Mouse (Mus musculus): ENCODE results near the gene U90926. TPM values are rescaled to one million over a fixed set of nuclear protein-coding genes. Genes with fewer than 3 reads are reported as not detected.
A peak's percentile ranks its signal among the peaks of the same experiment; 100 is the strongest.

U90926 gene
- total RNA-seq, 2 experiments from 2014 or later = not detected

DNA sequence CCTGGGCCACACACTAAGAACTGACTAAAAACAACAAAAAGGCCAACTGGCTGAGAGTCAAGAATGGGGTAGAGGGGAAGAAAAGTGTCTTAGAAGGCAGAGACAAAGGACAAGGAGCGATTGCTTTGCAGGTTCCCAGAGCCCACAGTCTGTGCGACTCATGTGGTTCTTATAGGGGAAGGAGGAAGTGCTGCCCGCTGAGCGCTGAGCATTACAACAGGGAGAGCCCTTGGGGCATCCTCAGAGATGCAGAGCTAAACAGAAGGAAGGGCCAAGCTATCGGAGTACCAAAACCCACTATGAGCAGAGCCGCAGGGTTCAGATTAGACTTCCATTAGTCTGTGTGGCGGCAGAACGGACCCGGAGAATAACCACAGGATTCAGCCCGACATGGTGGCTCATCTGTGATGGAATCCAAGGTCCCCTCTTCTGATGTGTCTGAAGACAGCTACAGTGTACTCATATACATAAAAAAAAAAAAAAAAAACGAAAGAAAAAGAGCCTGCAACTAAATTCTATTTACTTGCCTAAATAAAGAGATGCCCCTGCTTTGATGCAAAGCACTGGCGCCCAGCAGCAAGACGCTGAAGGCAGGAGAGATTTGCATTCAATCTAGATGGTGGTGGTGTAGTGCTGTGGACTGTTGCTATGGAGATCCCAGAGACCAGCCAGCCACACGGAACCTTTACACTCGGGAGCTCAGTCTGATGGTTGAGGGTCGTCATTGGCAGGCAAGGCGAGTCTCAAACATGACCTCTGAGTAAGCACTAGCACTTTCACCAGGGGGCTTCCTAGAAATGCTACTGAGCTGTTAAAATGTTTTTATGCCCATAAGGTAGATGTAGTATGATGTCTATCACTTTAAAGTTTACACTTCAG, 3.9 kb upstream of the U90926 start:
- ATAC-seq (ENCODE audit: poor library complexity, severe bottlenecking) = peak; percentile 73

DNA sequence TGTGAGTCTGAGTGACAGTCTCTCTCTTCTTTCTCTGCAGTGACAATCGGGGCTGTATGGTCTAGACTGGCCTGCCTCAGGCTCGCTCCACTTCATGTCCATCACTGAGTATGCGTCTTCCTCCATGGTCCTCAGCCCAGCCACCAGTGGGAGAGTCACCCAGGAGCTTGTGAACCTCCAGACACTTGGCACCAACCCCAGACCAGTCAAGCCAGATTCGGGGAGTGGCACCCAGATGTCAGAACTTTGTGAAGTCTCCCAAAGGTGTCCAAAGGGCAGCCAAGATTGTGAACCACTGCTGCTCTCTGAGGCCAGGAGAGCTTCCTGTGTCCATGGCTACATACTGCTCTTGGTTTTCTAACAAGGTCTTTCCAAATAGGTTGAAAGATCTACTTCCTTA, 3.0 kb downstream of the U90926 start:
- no peak for ATAC-seq (ENCODE audit: poor library complexity, severe bottlenecking)

GRCm38 (mm10) chr5:92210205-92210604, 5.0 kb downstream of the U90926 start:
- no peak for ATAC-seq (ENCODE audit: poor library complexity, severe bottlenecking)

DNA sequence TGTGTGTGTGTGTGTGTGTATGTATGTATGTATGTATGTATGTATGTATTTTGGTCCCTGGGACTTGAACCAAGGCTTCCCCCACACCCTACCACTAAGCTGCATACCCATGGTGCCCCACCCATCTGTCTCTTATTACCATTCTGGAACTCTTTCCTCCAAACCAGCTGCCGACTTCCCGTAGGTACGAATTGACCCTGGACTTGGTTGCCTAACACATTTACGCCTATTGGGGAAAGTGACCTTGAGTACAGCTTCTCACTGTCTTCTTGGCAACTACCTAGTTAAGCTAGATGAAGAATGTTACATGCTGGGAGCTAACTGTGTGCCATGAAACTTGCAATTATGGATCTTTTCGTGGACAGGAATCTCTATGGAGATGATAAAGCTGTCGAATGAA, 9.1 kb downstream of the U90926 start:
- ATAC-seq (ENCODE audit: poor library complexity, severe bottlenecking) = no peak

DNA sequence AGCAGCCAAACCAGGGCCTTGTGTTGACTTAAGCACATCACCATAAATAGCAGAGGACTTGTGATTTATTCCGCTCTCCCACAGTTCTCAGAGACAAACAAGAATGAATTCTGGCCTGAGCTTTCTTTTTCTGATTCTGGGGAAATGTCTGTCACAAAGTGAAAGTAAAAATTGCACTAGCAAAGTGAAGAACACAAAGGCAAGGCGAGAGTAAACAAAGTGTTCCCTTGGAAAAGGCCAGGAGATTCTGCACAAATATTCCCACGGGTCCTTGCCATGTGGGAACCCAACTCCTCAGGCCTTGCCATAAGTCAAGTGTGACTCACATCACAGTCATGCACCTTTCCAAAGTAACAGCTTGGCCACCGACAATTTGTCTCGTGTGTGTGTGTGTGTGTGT, 9.5 kb downstream of the U90926 start:
- no peak for ATAC-seq (ENCODE audit: poor library complexity, severe bottlenecking)

- ATAC-seq (ENCODE audit: poor library complexity, severe bottlenecking) = peak; percentile 51
Observed at GRCm38 (mm10) chr5:92205184-92205583, 10.0 kb downstream of the U90926 start.

- no peak for ATAC-seq (ENCODE audit: poor library complexity, severe bottlenecking)
Observed at GRCm38 (mm10) chr5:92204162-92205036, 10.8 kb downstream of the U90926 start.

DNA sequence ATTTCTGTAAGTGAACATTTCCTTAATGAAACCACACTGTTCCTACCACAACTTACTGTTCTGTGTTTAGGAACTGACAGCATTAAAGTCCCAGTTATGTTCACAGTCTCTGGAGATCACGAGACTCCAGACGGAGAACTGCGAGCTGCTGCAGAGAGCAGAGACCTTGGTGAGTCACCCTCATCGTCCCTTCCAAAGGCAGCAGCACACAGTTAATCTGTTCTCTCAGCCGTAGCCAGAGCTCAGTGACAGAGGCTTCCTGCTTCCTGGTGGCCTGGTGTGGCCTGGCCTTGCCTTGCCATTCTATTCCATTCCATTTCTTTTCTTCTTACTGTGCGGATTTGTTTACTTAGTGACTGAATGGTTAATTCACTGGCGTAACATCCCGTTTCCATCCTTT, 16.9 kb downstream of the U90926 start:
- ATAC-seq (ENCODE audit: poor library complexity, severe bottlenecking) = no peak

DNA sequence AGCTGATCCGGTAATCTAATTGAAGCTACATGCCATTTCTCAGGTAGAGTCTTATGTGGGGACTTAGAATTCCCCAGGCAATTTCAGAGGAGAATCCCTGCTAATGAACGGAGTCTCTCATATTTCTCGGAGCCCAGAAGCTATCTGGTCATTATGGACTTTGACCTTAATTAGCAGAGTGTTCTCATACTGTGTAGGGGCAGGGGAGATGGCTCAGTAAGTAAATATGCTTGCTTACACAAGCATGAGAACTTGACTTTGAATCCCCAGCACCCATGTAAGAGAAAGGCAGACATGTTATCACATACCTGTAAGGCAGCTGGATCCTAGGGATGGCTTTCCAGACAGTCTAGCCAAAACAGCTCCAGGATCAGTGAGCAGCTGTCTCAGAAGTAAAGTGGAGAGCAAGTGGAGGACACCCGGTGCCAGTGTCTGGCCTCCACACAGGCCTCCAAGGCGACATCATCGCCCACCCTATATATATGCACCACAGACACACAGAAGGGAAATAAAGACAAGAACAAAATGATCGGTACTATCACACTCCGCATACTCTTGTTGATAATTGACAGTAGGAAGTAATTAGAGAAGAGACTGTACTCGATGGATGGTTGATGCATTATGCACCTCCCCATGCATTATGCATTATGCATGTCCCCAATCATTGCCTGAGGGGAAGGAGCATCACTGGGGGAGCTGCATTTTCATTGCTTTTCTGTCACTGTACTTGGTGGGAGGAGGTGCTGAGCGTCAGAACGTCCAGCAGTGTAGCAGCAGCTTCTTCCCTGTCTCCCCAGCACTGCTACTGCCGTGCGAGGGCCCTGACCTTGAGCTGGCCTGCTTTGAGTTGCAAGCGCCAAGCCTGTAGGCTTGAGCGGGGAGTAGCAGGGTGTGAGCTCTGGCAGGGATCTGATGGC, 18.1 kb downstream of the U90926 start:
- ATAC-seq (ENCODE audit: poor library complexity, severe bottlenecking) = no peak

- 0 out of 2 replicates have a peak, but pooled peaks have one; percentile 47 for ATAC-seq (ENCODE audit: poor library complexity, severe bottlenecking)
Observed at GRCm38 (mm10) chr5:92195716-92196115, 19.5 kb downstream of the U90926 start.

GRCm38 (mm10) chr5:92188881-92189483, 26.2 kb downstream of the U90926 start:
- no peak for ATAC-seq (ENCODE audit: poor library complexity, severe bottlenecking)

DNA sequence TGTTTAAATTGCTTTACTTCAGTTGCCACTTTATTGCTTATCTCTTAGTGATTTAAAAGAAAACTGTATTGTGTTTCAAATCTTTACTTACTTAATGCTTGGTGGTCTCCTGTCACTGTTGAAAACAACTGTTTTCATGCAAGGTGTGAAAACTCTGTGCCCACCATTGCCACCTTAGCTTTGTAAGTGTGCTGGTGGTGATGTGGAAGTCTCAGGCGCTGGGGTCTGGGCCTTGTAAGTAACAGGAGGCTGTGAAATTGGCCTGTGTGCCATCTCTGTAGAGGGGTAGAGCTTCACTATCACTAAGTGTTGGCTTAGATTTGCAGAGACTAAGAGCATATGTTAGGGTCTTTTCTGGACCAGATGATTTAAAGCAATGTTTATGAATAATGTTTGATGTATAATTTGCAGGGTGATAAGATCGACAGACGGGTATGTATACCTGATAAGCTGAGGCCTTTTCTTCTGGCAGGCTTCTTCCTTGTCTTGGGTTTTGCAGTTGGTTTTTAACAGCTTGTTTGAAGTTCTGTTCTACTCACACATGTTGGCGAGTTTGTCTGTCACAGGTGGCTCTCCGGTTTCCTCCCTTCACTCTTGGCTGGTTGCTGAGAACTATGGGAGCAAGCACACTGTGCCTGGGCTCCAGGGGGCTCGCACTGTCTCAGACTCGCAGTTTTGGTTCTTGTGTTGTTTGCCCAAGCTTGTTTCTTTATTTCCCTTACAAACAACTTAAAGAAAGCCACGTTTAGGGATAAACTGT, 32.0 kb downstream of the U90926 start:
- no peak for ATAC-seq (ENCODE audit: poor library complexity, severe bottlenecking)

DNA sequence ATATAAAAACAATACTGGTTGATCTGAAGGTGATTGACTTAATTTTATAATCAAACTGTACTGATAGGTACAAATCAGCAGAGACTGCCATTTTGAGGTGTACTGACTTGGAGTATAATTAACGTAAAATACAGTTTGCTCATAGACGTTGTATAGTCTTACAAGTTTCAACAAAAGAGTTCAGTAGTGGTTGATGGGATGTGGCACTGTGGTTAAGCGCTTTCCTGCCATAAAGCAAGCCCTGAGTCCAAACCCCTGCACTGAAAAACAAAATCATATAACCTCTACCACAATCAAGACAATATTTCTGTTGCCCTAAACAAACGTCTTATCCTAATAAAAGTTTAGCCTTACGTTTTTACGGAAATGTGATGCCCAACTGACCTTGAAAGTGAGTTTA, 49.2 kb downstream of the U90926 start:
- no peak for ATAC-seq (ENCODE audit: poor library complexity, severe bottlenecking)

Other genes with a start within 250 kb of the U90926 start
- not detected in 2 replicates for gene Odaph, start 227.9 kb downstream of the U90926 start, total RNA-seq (2015)
- gene Odaph, start 227.9 kb downstream of the U90926 start, total RNA-seq (2017) = not detected in 2 replicates
- 0.84 TPM in 1 of 2 replicates, not detected in the other for gene Cdkl2, start 171.5 kb downstream of the U90926 start, total RNA-seq (2015)
- 0.20 and 0.95 TPM in 2 replicates for gene Cdkl2, start 171.5 kb downstream of the U90926 start, total RNA-seq (2017)
- 79.8 and 83.1 TPM in 2 replicates for gene G3bp2, start 131.7 kb downstream of the U90926 start, total RNA-seq (2015)
- 107 and 112 TPM in 2 replicates for gene G3bp2, start 131.7 kb downstream of the U90926 start, total RNA-seq (2017)
- gene Uso1, start 77.5 kb downstream of the U90926 start, total RNA-seq (2015) = 55.8 and 56.5 TPM in 2 replicates
- 20.9 and 29.7 TPM in 2 replicates for gene Uso1, start 77.5 kb downstream of the U90926 start, total RNA-seq (2017)
- gene Ppef2, start 40.9 kb upstream of the U90926 start, total RNA-seq (2015) = 4.7 and 5.5 TPM in 2 replicates
- gene Ppef2, start 40.9 kb upstream of the U90926 start, total RNA-seq (2017) = 2.7 TPM in 2 replicates
- 310 and 351 TPM in 2 replicates for gene Naaa, start 62.8 kb upstream of the U90926 start, total RNA-seq (2015)
- gene Naaa, start 62.8 kb upstream of the U90926 start, total RNA-seq (2017) = 171 and 196 TPM in 2 replicates
- 21.6 and 32.1 TPM in 2 replicates for gene Sdad1, start 95.1 kb upstream of the U90926 start, total RNA-seq (2015)
- 38.3 and 50.1 TPM in 2 replicates for gene Sdad1, start 95.1 kb upstream of the U90926 start, total RNA-seq (2017)
- gene Cxcl9, start 112.7 kb upstream of the U90926 start, total RNA-seq (2015) = 0.14 and 0.45 TPM in 2 replicates
- 0.61 and 10.7 TPM in 2 replicates for gene Cxcl9, start 112.7 kb upstream of the U90926 start, total RNA-seq (2017)
- gene Art3, start 116.4 kb upstream of the U90926 start, total RNA-seq (2015) = not detected in 2 replicates
- not detected in 2 replicates for gene Art3, start 116.4 kb upstream of the U90926 start, total RNA-seq (2017)
- gene Cxcl10, start 133.5 kb upstream of the U90926 start, total RNA-seq (2015) = 27.7 and 36.5 TPM in 2 replicates
- gene Cxcl10, start 133.5 kb upstream of the U90926 start, total RNA-seq (2017) = 7.3 and 7.4 TPM in 2 replicates
- gene Nup54, start 219.8 kb upstream of the U90926 start, total RNA-seq (2015) = 49.7 and 63.3 TPM in 2 replicates
- gene Nup54, start 219.8 kb upstream of the U90926 start, total RNA-seq (2017) = 56.8 and 73.3 TPM in 2 replicates